Mouse (Mus musculus) kidney, adult 2 months (tissue): Measurements from ENCODE around the gene Elmo1. TPM values are rescaled to one million over a fixed set of nuclear protein-coding genes. Genes with fewer than 3 reads are reported as not detected.

Experiments
- DNase-seq: peaks from one replicate; pipeline ENCODE4 v3.0.0; 2021
- H3K27ac ChIP-seq: fragments of 200-500 bp; 2 replicates; pipeline ENCODE4 v1.5.1; 2012; ENCODE audit warnings: low read depth, low read length, control low read depth, inconsistent platforms; ENCODE audit not compliant: insufficient read depth
- H3K27me3 ChIP-seq: fragments of 200-500 bp; replicated peaks from 2 replicates; pipeline ENCODE4 v1.6.1; 2012; ENCODE audit warnings: mild to moderate bottlenecking, moderate library complexity, low read length, inconsistent platforms; ENCODE audit not compliant: control insufficient read depth, insufficient read depth
- H3K36me3 ChIP-seq: fragments of 200-500 bp; 2 replicates; pipeline ENCODE4 v1.6.1; 2012; ENCODE audit warnings: mild to moderate bottlenecking, moderate library complexity, low read length, inconsistent platforms; ENCODE audit not compliant: control insufficient read depth, insufficient read depth
- H3K4me1 ChIP-seq: fragments of 200-500 bp; 2 replicates; pipeline ENCODE4 v1.6.1; 2011; ENCODE audit warnings: low read length; ENCODE audit not compliant: control insufficient read depth, insufficient read depth
- H3K4me3 ChIP-seq: fragments of 200-500 bp; 2 replicates; pipeline ENCODE4 v1.5.1; 2011; ENCODE audit warnings: mild to moderate bottlenecking, low read depth, low read length, control low read depth; ENCODE audit not compliant: insufficient read depth
- CTCF ChIP-seq: fragments of 200-500 bp; conservative IDR thresholded peaks from 2 replicates; pipeline ENCODE4 v1.5.1; 2011; ENCODE audit warnings: low read depth, mild to moderate bottlenecking, control low read depth, low read length, moderate library complexity, mixed read lengths; ENCODE audit not compliant: insufficient read depth, insufficient read length
- POLR2A ChIP-seq: fragments of 200-500 bp; IDR thresholded peaks from one replicate; pipeline ENCODE4 v1.6.1; 2011; ENCODE audit warnings: low read depth, low read length, control low read depth
- WGBS: fragments of 180-500 bp; shearing (Covaris S2); methylation state at CpG from one replicate; pipeline ENCODE4 v1.1.7; 2018; 5-methylcytosine and 5-hydroxymethylcytosine counted together
- polyA plus RNA-seq: library from polyadenylated mRNA; depleted of rRNA; stranded (reverse); fragments of >200 nt; gene quantifications from 2 replicates; pipeline ENCODE4 v1.2.3, GENCODE M21; 2012

The Elmo1 gene
- polyA plus RNA-seq, 1 experiment, result 4.5 TPM

DNA sequence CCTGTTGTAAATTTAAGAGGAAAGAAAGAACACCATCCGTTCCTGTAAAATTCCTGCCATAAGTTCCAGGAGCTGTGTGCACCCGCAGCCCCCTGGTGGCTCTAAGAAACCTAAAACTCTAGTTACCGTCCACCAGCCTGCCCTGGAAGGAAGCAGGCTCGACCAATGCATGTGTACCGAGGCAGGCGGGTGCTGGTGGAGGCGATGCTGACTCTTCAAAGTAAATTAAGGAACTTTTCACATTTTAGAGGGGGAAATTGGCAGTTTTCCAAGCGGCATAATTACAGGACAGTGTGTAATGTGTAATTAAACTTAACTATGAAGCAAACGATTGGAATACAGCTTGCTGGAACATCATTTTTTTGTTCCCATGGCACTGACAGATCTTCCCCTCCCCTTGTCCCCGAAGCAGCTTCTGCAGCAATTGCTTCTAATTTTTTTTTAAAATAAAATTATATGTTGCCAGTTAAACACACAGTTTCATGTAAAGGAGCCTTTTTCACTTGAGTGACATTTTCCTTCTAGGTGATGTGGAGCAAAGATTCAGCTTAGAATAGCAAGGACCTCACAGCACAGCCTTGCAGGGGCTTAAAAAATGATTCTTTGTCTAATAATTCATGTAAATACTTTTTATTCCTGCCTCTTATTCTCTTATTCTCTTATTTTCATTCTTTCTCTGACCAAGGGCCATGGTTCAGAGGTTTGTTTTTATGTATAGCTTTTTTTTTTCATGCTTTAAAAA lies 263.6 kb downstream of the Elmo1 start:
- H3K36me3 ChIP-seq, result no peaks in the 10 kb centered on the region
- no peak for DNase-seq
- no peak overlapping the region for H3K27ac ChIP-seq
- no peaks in the 10 kb centered on the region for H3K4me1 ChIP-seq
- no peak overlapping the region for H3K4me3 ChIP-seq
- no peaks in the 10 kb centered on the region for H3K27me3 ChIP-seq
- no peak for TF ChIP-seq POLR2A
- no peak for TF ChIP-seq CTCF
- WGBS, result 37% methylated on average over 10 of the region's 10 CpGs

DNA sequence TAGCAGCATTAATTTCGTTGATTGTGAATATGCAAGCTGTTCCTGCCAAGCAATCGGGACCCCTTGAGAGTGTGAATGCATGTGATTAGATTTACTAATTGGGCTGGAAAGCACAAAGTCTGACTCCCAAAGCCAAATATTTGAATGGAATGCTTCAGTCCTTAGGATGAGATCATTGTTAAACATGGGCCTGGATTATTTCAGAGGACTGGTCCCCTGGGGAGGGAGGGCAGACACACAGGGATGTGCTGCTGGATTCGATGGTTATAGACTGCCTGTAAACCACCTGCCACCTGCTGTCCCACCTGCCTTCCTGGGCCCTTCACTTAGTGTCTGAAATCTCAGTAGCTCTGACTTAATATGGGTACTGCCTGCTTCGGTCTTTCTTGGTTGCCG lies 264.2 kb downstream of the Elmo1 start:
- H3K27ac ChIP-seq, result no peak overlapping the region
- no peak for TF ChIP-seq CTCF
- TF ChIP-seq POLR2A, result no peak
- no peaks in the 10 kb centered on the region for H3K27me3 ChIP-seq
- 70% methylated on average over 5 of the region's 5 CpGs for WGBS
- H3K4me3 ChIP-seq, result no peak overlapping the region
- no peaks in the 10 kb centered on the region for H3K36me3 ChIP-seq
- no peaks in the 10 kb centered on the region for H3K4me1 ChIP-seq
- no peak for DNase-seq

DNA sequence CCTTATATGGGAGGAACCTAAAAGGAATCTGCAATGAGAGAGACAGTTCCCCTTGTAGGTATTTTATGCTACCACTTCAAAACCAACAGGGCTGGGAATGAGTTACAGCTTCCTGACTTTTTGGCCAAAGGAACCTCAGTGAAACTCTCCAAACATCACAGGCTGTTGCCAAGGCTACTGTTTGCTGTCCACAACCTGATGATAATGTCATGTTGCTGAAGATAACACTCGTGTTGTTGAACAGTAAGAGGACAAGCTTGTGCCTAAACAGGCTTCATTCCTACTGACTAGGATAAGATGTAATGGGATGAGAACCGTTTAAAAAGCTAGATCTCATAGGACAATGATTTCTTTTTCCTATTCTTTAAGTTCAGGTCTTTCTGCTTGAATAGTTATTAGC lies 272.1 kb downstream of the Elmo1 start:
- H3K27me3 ChIP-seq, result no peaks in the 10 kb centered on the region
- DNase-seq, result no peak
- whole genome bisulfite sequencing, result 72% methylated on average over 2 of the region's 2 CpGs

DNA sequence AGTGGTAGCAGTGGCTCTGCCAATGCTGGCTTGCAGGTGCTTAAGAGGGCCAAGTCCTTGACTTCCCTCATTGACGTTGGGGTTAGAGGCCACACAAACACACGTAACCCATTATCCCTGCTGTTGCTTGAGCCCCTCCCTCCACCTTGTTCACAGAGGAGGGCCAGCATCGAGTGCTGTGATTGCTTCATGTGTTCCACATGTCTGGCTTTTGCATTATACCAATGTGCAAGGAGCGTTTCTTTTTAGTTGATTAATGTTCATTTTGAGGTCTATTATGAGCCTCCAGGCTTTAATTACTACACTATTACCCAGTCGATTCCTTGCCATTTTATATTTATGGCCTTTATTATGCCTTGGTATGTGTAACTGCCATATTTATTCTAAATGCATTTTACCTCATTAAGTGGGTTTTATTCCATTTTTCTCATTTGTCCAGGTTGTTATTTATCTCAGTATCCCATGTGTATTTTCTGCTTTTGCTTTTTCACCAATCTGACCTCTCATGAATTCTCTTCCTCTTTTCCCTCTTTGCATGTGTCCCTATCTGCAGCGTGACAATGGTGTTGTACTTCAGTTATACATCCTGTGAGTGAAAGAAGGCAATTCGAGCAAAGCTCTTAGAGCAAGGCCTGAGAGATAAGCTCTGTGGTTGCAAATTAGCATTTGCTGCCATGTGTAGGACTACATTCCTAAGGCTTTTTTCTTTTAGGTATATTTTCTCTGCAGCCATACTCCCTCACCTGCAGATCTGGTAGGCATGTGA lies 275.6 kb downstream of the Elmo1 start:
- H3K36me3 ChIP-seq, result no peaks in the 10 kb centered on the region

More for the DNA sequence above, 272.1 kb downstream of the Elmo1 start:
- no peak overlapping the region for H3K4me3 ChIP-seq
- H3K4me1 ChIP-seq, result no peaks in the 10 kb centered on the region
- H3K27ac ChIP-seq, result no peak overlapping the region
- H3K36me3 ChIP-seq, result no peaks in the 10 kb centered on the region
- TF ChIP-seq CTCF (no peak), POLR2A (no peak)

DNA sequence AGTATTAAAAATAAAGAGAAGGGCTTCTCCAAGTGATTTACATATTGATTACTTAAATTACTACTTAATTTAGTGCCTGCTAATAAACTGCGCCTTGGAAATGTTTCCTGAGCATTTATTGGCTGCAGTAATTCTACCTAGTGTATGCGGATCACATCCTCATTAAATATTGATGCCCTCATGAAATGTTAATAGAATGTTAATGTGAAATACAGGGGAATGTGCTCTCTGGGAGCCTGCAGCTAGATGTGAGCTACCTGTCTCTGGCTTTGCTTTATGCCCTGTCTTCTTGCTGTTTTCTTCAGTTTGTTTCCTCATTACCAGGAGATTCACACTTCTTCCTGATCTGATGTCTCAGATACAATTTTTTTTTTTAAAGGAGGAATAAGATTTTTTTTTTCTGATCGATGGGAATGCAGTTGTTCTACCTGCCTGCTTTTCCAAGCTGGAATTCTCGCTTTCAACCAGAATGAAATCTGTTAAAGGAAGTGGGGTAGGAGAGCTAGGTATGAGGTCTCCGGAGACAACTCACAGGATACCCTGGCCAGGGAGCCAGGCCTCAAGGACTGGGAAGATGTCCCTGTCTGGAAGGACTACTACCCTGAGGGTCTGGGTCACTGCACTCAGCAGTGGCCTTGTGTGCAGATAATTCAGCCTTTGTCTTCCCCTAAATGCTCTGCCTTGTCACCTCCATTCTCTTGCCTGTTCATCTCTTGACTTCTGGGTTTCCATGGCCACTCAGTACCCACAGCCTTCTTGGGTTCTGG lies 279.8 kb downstream of the Elmo1 start:
- no peaks in the 10 kb centered on the region for H3K4me1 ChIP-seq
- no peak overlapping the region for H3K27ac ChIP-seq
- WGBS, result 78% methylated on average over 5 of the region's 5 CpGs
- no peak for DNase-seq
- no peak overlapping the region for H3K4me3 ChIP-seq
- TF ChIP-seq POLR2A (no peak), CTCF (no peak)
- no peaks in the 10 kb centered on the region for H3K36me3 ChIP-seq
- H3K27me3 ChIP-seq, result no peaks in the 10 kb centered on the region

More for the DNA sequence above, 275.6 kb downstream of the Elmo1 start:
- Histone ChIP-seq H3K4me1 (no peaks in the 10 kb centered on the region), H3K27ac (no peak overlapping the region), H3K27me3 (no peaks in the 10 kb centered on the region), H3K4me3 (no peak overlapping the region)
- TF ChIP-seq POLR2A, result no peak
- TF ChIP-seq CTCF, result no peak
- no peak for DNase-seq
- 59% methylated on average over 7 of the region's 7 CpGs for WGBS

GRCm38 (mm10) chr13:20371501-20371900 lies 281.1 kb downstream of the Elmo1 start:
- Histone ChIP-seq H3K4me1 (no peaks in the 10 kb centered on the region), H3K27me3 (no peaks in the 10 kb centered on the region), H3K36me3 (no peaks in the 10 kb centered on the region), H3K27ac (no peak overlapping the region), H3K4me3 (no peak overlapping the region)
- no peak for DNase-seq
- WGBS, result 78% methylated on average over 6 of the region's 6 CpGs
- TF ChIP-seq POLR2A, result no peak
- TF ChIP-seq CTCF, result no peak
